Comparison of ENCODE assay signal across 11 mouse cellular contexts in genomic region chr2:167173051-167173875, GRCm38 (mm10). TPM values are rescaled to one million over a fixed set of nuclear protein-coding genes. Genes with fewer than 3 reads are reported as not detected.
DNase-seq lines count a peak whose midpoint lies in the region; ATAC-seq and TF ChIP-seq lines count a peak whose summit lies in the region.
"Had no signal": no experiment of that assay in that cellular context is flagged by ENCODE, and none has a peak within 500 bp of the region (broad histone marks: within the 10 kb centered on the region; RNA-seq: fewer than 3 reads in every experiment).

No protein-coding gene starts in this region.

- H3K36me3 ChIP-seq in heart, embryonic 13.5 days = no peaks in the 10 kb centered on the region
- H3K36me3 ChIP-seq in kidney, embryonic 16.5 days (ENCODE audit: insufficient read depth, low read length) = no peaks in the 10 kb centered on the region
- H3K36me3 ChIP-seq in small intestine, adult 2 months (ENCODE audit: control insufficient read depth, insufficient read depth, low read length) = no peaks in the 10 kb centered on the region
- H3K36me3 ChIP-seq: limb, embryonic 10.5 days had no signal

- no peak overlapping the region for H3K9ac ChIP-seq in heart, embryonic 13.5 days
- H3K9ac ChIP-seq in kidney, embryonic 16.5 days (replicated peaks; ENCODE audit: low read length) = no peak overlapping the region

- no peak for TF ChIP-seq CTCF in small intestine, adult 2 months (IDR thresholded peaks at IDR 0.05; ENCODE audit: extremely low read depth, insufficient read length, insufficient replicate concordance, low read depth, low read length)

- DNase-seq in kidney, adult 11 months = peak; percentile 54
- DNase-seq in kidney, adult 18-20 months = no peak
- DNase-seq in left cerebral cortex, postnatal 36 days (ENCODE audit: low spot score in 2 of 2) = no peak
- DNase-seq in right cerebral cortex, postnatal 10 days (ENCODE audit: low spot score in 2 of 2) = no peak
- no peak for DNase-seq in spleen, adult 18-20 months
- DNase-seq: adrenal gland, postnatal 25 days; cerebellum, adult 9-10 months had no signal

- H3K27me3 ChIP-seq in heart, embryonic 13.5 days (replicated peaks) = peaks cover 11% of the 10 kb centered on the region; the same call in 1 of the 2 replicates
- H3K27me3 ChIP-seq in kidney, embryonic 16.5 days (ENCODE audit: insufficient read depth, low read length) = no peaks in the 10 kb centered on the region
- H3K27me3 ChIP-seq in small intestine, adult 2 months (ENCODE audit: control insufficient read depth, insufficient read depth, low read length) = no peaks in the 10 kb centered on the region

- TF ChIP-seq POLR2A in small intestine, adult 2 months (IDR thresholded peaks at IDR 0.05; ENCODE audit: low read depth, low read length) = no peak

- no peak for ATAC-seq in heart, embryonic 13.5 days (ENCODE audit: extremely low read depth, insufficient number of reproducible peaks, low FRiP score, low TSS enrichment)
- peak; percentile 71 for ATAC-seq in kidney, embryonic 16.5 days (ENCODE audit: low FRiP score, low TSS enrichment)

- WGBS in heart, embryonic 13.5 days = 55% methylated on average over 5 of the region's 5 CpGs
- 59% methylated on average over 5 of the region's 5 CpGs for WGBS in kidney, embryonic 16.5 days
- 80% methylated on average over 5 of the region's 5 CpGs for WGBS in small intestine, adult 2 months

- intact Hi-C loops in left cerebral cortex, postnatal 36 days (cut with DNase I) = no loop called here

- H3K4me1 ChIP-seq in heart, embryonic 13.5 days = peaks cover 8% of the 10 kb centered on the region
- H3K4me1 ChIP-seq in kidney, embryonic 16.5 days (ENCODE audit: insufficient read depth, low read length) = peaks cover 5% of the 10 kb centered on the region; the same call in 1 of the 2 replicates
- H3K4me1 ChIP-seq in small intestine, adult 2 months (ENCODE audit: control insufficient read depth, insufficient read depth, insufficient read length, low read length) = peaks cover 3% of the 10 kb centered on the region; the same call in 1 of the 2 replicates

- H3K4me2 ChIP-seq in heart, embryonic 13.5 days = no peak overlapping the region
- no peak overlapping the region for H3K4me2 ChIP-seq in kidney, embryonic 16.5 days (replicated peaks; ENCODE audit: low read depth, low read length)

- no peaks in the 10 kb centered on the region for H3K9me3 ChIP-seq in heart, embryonic 13.5 days
- no peaks in the 10 kb centered on the region for H3K9me3 ChIP-seq in kidney, embryonic 16.5 days (ENCODE audit: low read length)
- H3K9me3 ChIP-seq: limb, embryonic 10.5 days had no signal

- no peak overlapping the region for H3K4me3 ChIP-seq in heart, embryonic 13.5 days
- H3K4me3 ChIP-seq in kidney, embryonic 16.5 days (ENCODE audit: low read length) = no peak overlapping the region
- H3K4me3 ChIP-seq in small intestine, adult 2 months (ENCODE audit: low read depth, low read length) = no peak overlapping the region
- H3K4me3 ChIP-seq: limb, embryonic 10.5 days had no signal

- H3K27ac ChIP-seq in heart, embryonic 13.5 days (replicated peaks) = peak overlapping the region; percentile 73
- H3K27ac ChIP-seq in kidney, embryonic 16.5 days (ENCODE audit: low read length) = peak overlapping the region; percentile 78
- peak overlapping the region; percentile 62 for H3K27ac ChIP-seq in small intestine, adult 2 months (ENCODE audit: insufficient read depth, low read depth, low read length)
- H3K27ac ChIP-seq: limb, embryonic 10.5 days had no signal

RNA-seq across cellular contexts. Expression of gene Kcnb1, which starts 16.7 kb away (rescaled TPM):
- 0.19 and 0.49 TPM in 2 replicates for polyA plus RNA-seq in heart, embryonic 13.5 days (2015; fragmentation: Nextera tagmentation; extraction: Ambion mirVana)
- 1.1 and 1.2 TPM in 2 replicates for polyA plus RNA-seq in kidney, embryonic 16.5 days (2015; fragmentation: Nextera tagmentation; extraction: Ambion mirVana)
- 2.2 and 2.7 TPM in 2 replicates for polyA plus RNA-seq in small intestine, adult 2 months (2012; rRNA removed)
- total RNA-seq in left cerebral cortex, postnatal 36 days (2021) = 100 to 1,000 TPM; 217 to 219 TPM
